Mouse (Mus musculus): Measurements from ENCODE around the gene Rere. TPM values are rescaled to one million over a fixed set of nuclear protein-coding genes. Genes with fewer than 3 reads are reported as not detected.

Rere gene
- 78.8 and 90.6 TPM in 2 replicates for total RNA-seq (2014; fragmentation: Nextera tagmentation)
- 11.8 and 22.7 TPM in 2 replicates for total RNA-seq (2017)

- peak; percentile 99 for ATAC-seq (replicated peaks; ENCODE audit: poor library complexity, severe bottlenecking)
These were observed at the start of gene Rere for GRCm38 (mm10) chr4:150281018-150281761. Rere (plus strand) TSS chr4:150281646.

- ATAC-seq (replicated peaks; ENCODE audit: poor library complexity, severe bottlenecking): no peak
These were observed 49.6 kb upstream of the Rere start for GRCm38 (mm10) chr4:150231871-150232270.

GRCm38 (mm10) chr4:150234599-150235327 is 46.7 kb upstream of the Rere start:
- no peak for ATAC-seq (replicated peaks; ENCODE audit: poor library complexity, severe bottlenecking)

- ATAC-seq (replicated peaks; ENCODE audit: poor library complexity, severe bottlenecking): no peak
These were observed 45.9 kb upstream of the Rere start for GRCm38 (mm10) chr4:150235585-150235984.

- ATAC-seq (replicated peaks; ENCODE audit: poor library complexity, severe bottlenecking): no peak
These were observed 45.4 kb upstream of the Rere start for GRCm38 (mm10) chr4:150236031-150236430.

GRCm38 (mm10) chr4:150236521-150237481 is 44.6 kb upstream of the Rere start, which contains the start of gene Eno1:
Eno1 (plus strand) TSS chr4:150236721.
- ATAC-seq (replicated peaks; ENCODE audit: poor library complexity, severe bottlenecking): peak; percentile 70

GRCm38 (mm10) chr4:150237636-150238361 is 43.6 kb upstream of the Rere start:
- peak; percentile 20 for ATAC-seq (replicated peaks; ENCODE audit: poor library complexity, severe bottlenecking)

GRCm38 (mm10) chr4:150238433-150239086 is 42.9 kb upstream of the Rere start:
- no peak for ATAC-seq (replicated peaks; ENCODE audit: poor library complexity, severe bottlenecking)

- no peak for ATAC-seq (replicated peaks; ENCODE audit: poor library complexity, severe bottlenecking)
These were observed 42.4 kb upstream of the Rere start for GRCm38 (mm10) chr4:150239087-150239480.

GRCm38 (mm10) chr4:150239503-150239902 is 41.9 kb upstream of the Rere start:
- peak; percentile 13; the same call in 1 of the 2 replicates for ATAC-seq (replicated peaks; ENCODE audit: poor library complexity, severe bottlenecking)

GRCm38 (mm10) chr4:150239951-150240368 is 41.5 kb upstream of the Rere start:
- ATAC-seq (replicated peaks; ENCODE audit: poor library complexity, severe bottlenecking): peak; percentile 45

GRCm38 (mm10) chr4:150240381-150240886 is 41.0 kb upstream of the Rere start:
- no peak for ATAC-seq (replicated peaks; ENCODE audit: poor library complexity, severe bottlenecking)

- no peak for ATAC-seq (replicated peaks; ENCODE audit: poor library complexity, severe bottlenecking)
These were observed 39.7 kb upstream of the Rere start for GRCm38 (mm10) chr4:150241708-150242107.

GRCm38 (mm10) chr4:150242745-150243144 is 38.7 kb upstream of the Rere start:
- ATAC-seq (replicated peaks; ENCODE audit: poor library complexity, severe bottlenecking): peak; percentile 57

- no peak for ATAC-seq (replicated peaks; ENCODE audit: poor library complexity, severe bottlenecking)
These were observed 35.6 kb upstream of the Rere start for GRCm38 (mm10) chr4:150245876-150246275.

- ATAC-seq (replicated peaks; ENCODE audit: poor library complexity, severe bottlenecking): peak; percentile 93
These were observed 33.4 kb upstream of the Rere start for GRCm38 (mm10) chr4:150248009-150248408.

GRCm38 (mm10) chr4:150248917-150249316 is 32.5 kb upstream of the Rere start:
- ATAC-seq (replicated peaks; ENCODE audit: poor library complexity, severe bottlenecking): no peak

- no peak for ATAC-seq (replicated peaks; ENCODE audit: poor library complexity, severe bottlenecking)
These were observed 31.6 kb upstream of the Rere start for GRCm38 (mm10) chr4:150249731-150250270.
